Mouse (Mus musculus): Measurements from ENCODE around the gene Ppp1ca. TPM values are rescaled to one million over a fixed set of nuclear protein-coding genes. Genes with fewer than 3 reads are reported as not detected.

The Ppp1ca gene
- total RNA-seq, 1 experiment from 2014 or later = 479 TPM

DNA sequence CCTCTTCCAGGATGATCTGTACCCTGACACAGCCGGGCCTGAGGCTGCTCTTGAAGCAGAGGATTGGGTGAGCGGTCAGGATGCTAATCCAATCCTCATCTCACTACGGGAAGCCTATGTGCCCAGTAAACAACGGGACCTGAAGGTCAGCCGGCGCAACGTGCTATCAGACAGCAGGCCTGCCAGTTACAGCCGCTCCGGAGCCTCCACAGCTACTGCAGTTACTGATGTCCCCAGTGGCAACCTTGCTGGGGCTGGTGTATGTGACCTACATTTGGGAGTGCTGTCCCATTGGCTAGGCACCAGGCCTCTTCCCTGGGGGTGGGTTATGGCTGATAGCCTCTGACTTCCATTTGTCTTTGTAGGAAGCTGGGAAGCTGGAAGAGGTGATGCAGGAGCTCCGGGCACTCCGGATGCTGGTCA is 38.6 kb upstream of the Ppp1ca start, which contains the start of gene Ptprcap:
Ptprcap (plus strand) TSS at position 373 of the 423 bp plus-strand sequence.
- no peak for ATAC-seq (replicated peaks; ENCODE audit: insufficient number of reproducible peaks, low FRiP score, low TSS enrichment, poor library complexity, severe bottlenecking)

DNA sequence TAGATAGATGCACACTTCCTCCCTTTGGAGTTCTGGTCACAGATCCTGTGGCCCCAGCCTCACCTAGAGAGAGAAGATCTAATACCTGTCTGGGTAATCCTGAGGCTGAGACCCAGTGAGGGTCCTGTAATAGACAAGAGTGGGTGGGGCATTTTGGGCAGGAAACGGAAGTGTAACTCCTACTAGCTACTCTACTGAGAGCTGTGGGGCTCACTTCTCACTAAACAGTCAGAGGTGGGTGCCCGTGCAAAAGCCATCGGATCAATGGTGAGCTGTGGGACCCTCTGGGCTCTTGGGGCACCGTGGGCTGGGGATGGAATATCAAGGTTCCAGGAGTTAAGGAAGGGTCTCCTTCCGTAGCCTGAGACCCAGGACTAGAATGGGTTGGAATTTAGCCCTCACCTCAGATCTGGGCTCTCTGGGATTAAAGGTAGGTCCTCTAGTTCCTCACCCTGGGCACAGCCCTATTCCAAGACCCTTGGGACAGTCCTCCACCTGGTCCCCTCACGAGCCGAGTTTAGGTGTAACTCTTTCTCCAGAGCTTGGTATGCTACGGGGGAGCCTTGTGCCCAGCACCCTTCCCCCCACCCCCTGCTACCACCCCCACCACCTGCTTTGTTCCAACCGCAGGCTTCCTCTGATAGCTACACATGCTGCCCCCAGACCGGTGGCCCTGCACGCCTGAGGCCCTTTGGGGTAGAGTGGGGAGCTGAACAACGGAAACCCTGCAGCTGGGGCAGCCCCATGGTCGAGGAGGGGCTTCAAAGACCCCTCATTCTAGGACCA is 37.2 kb upstream of the Ppp1ca start:
- ATAC-seq (replicated peaks; ENCODE audit: insufficient number of reproducible peaks, low FRiP score, low TSS enrichment, poor library complexity, severe bottlenecking) = no peak

DNA sequence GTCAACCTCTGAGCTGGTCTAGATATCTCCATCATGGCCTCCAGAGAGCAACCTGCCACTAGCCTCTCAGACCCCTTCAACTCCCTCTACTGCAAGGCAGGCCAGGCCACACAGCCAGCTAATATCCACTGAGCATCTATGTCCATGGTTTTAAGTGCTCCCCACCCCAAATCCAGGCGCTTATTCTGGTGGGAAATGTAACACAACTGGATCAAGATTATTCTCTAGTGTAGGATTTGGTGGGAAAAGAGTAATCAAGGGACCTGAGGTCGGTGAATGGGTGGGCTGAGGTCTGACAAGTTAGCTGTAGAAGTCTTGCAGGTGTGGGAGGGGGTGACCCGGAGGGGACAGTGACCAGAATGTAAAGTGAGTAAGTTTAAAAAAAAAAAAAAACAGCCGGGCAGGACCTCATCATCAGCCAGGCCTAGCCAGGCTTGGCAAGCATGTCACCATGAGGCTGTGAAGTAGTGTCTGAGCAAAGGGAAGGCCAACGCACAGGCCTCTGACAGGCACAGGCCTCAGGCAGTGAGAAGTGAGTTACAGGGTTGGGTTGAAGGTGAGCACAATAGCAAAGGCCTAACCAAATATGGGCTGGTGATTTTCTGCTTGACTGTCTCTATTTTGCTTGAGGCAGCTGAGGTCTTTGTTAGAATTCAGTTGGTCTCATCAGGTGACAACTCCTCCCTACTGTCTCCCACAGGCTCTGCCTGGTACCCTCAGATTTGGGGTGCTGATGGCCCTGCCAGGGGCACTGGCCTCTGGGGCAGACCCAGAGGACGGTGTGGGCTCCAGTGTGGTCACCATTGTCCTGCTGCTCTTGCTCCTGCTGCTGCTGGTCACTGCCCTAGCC is 36.4 kb upstream of the Ppp1ca start:
- ATAC-seq (replicated peaks; ENCODE audit: insufficient number of reproducible peaks, low FRiP score, low TSS enrichment, poor library complexity, severe bottlenecking) = no peak

DNA sequence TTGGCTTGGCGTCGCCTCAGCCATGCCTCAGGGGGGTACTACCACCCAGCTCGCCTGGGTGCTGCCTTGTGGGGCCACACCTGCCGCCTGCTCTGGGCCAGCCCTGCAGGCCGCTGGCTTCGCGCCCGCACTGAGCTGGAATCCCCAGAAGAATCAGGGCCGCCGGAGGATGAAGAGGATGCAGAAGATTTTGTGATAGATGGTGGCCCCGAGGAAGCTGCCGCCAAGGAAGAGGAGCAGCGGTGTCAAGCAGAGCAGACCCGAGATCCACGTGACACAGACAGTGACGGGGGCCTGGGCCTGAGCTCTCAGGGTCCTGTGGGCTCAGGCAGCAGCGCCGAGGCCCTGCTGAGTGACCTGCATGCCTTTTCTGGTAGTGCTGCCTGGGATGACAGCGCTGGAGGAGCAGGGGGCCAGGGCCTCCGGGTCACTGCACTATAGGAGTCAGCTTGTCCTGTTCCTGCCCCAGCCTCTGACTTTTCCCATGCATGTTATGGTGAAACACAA is 35.7 kb upstream of the Ppp1ca start:
- no peak for ATAC-seq (replicated peaks; ENCODE audit: insufficient number of reproducible peaks, low FRiP score, low TSS enrichment, poor library complexity, severe bottlenecking)

DNA sequence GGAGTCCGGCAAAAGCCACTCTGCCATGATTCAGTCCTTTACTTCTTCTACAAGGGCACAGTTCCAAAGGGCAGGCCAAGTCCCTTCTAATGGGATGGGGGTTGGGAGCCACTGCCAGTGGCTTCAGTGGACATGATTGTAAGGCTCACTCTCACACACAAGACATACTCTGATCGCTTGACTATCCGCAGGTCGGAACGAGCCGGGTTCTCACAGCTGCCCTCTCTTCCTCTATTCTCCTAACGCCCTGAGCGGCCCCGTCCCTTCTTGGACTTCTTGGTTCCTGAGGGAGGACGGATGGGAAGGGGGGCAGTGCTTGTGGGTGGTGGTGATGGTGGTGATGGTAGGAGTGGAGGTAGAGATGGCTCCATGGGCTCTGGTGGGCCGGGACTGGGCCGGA is 35.1 kb upstream of the Ppp1ca start:
- ATAC-seq (replicated peaks; ENCODE audit: insufficient number of reproducible peaks, low FRiP score, low TSS enrichment, poor library complexity, severe bottlenecking) = no peak

DNA sequence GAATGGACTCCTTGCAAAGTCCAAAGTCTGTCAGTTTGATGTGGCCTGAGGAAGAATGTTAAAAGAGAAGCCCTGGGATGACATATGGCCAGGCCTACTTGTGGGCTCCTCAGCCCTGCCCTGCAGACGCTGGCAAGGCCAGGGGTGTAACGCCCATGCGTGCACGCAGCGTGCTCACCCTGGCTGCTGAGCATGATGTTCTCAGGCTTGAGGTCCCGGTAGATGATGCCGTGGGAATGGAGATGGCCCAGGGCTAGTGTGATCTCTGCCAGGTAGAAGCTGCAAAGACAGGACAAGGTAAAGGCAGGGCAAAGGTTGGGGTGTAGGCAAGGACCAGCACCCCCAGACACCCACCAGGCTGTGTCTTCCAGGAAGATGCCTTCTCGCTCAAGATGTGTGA is 32.8 kb upstream of the Ppp1ca start:
- ATAC-seq (replicated peaks; ENCODE audit: insufficient number of reproducible peaks, low FRiP score, low TSS enrichment, poor library complexity, severe bottlenecking) = no peak

DNA sequence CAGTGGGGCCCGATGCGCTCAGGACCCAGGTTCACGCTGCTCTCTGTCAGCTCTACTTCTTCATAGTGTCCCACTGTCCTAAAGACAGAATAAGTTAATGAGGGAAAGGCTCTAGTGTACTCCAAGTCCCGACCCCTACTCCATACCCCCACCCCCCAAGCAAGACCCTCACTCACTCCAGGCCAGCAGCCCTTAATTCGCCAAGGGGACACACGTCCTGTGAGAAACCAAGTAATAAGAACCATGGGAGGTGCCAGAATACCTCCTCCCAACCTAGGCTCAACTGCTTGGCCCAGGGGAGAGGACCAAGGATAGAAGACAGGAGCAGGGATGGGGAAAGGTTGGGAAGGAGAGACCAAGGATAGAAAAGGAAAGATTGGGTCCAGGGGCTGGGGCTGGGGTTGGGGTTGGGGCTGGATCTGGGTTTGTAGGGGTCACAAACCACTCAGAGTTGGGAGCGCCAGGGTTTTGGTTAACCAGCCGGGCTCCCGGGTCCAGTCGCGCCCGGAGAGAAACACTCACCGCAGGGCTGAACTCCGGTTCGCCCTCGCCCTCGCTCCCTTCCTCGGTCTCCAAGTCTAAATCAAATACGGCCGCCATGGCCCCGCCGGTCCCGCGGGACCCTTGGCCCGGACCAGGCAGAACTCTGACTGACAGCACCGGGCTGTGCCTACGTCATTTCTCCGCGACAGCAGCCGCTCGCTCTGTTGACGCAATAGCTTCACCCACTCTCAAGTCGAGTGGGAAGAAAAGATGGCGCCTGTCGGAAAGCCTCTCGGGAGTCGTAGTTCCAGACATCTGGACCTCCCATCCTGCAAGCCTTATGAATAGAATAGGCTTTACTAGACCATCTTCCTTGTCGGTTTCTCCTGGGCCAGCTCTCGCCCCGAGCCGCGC is 29.0 kb upstream of the Ppp1ca start, which contains the start of gene Rps6kb2:
Rps6kb2 (minus strand) TSS at position 709 of the 897 bp plus-strand sequence.
- ATAC-seq (replicated peaks; ENCODE audit: insufficient number of reproducible peaks, low FRiP score, low TSS enrichment, poor library complexity, severe bottlenecking) = peak; percentile 94

DNA sequence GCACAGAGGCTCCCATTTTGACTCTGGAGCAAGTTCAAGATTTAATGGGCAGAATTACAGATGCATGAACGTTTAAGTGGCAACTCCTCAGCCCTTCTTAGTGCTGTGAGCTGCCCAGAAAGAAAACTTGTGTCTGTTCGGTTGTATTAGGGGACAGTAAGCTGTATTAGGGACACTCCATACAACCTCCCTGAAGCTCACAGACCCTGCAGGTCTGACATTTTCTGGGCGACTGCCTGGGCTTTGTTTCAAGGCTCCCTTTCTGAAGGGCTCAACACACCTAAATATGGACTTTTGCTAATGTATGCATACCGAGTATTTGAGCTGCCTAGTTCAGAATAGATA is 28.4 kb upstream of the Ppp1ca start:
- no peak for ATAC-seq (replicated peaks; ENCODE audit: insufficient number of reproducible peaks, low FRiP score, low TSS enrichment, poor library complexity, severe bottlenecking)

DNA sequence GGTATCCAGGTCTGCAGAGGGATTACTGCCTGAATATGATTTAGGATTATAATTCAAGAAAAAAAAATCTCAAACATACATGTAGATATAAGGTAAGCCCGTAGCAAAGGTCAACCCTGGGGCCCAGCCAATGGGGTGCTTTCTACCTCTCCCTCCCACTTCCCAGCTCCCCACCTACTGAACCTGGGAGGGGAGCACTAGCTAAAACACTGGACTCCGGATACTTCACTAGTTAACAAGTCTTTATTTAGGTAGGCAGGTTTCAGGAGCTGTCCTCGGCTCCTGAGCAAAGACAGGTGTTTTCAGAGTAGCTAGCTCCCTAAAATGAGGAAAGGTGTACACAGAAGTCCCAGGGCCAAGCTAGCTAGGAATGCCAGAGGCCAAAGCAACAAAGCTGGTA is 27.8 kb upstream of the Ppp1ca start:
- ATAC-seq (replicated peaks; ENCODE audit: insufficient number of reproducible peaks, low FRiP score, low TSS enrichment, poor library complexity, severe bottlenecking) = no peak

DNA sequence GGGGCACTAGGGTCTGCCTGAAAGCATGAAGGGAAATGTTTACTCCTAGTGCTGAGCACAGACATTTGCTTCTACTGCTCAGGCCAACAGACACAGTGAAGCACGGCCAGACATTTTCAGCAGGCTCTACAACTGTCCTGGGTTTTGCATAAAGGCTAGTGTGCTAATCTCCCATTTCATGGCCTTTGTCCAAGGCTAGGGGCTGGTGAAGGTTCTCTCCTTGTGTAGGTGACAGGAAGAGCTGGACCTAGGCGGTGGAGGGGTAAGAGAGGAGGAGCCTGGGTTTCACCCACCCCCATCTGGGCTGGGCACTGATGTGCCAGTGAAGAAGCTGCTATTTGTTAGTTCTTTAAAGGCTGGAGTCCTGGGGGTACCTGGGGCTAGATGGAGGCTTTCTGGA is 27.1 kb upstream of the Ppp1ca start:
- no peak for ATAC-seq (replicated peaks; ENCODE audit: insufficient number of reproducible peaks, low FRiP score, low TSS enrichment, poor library complexity, severe bottlenecking)

DNA sequence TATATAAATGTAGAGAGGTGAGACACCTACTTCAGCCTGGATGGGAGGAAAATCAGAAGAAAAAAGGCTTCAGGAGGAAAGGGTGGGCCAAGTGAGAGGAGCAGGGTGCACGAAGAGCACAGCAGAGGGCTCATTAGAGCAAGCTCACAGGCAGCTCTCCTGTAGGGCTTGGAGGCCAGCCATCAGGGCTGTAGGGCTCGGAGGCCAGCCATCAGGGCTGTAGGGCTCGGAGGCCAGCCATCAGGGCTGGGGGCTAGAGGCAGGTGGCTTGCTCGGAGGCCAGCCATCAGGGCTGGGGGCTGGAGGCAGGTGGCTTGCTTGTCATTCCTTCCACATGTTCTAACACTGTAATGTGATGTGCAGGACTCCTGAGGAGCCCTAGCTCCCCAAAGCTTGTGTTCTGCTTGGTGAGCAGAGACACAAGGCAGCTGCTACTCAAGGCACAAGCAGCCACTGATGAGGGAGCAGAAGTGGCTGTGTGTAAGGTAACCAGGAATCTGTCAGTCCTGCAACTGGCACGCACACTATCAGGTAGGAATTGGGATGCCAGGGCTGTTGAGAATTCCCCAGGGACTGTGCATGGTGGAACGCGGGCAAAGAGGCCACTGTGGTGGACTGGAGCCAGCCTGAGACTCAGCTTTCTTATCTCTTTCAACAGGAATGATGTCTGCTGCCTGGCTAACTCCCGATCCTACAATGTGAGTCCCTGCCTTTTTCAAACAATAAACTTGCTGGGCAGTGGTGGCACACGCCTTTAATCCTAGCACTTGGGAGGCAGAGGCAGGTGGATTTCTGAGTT is 25.0 kb upstream of the Ppp1ca start:
- no peak for ATAC-seq (replicated peaks; ENCODE audit: insufficient number of reproducible peaks, low FRiP score, low TSS enrichment, poor library complexity, severe bottlenecking)

DNA sequence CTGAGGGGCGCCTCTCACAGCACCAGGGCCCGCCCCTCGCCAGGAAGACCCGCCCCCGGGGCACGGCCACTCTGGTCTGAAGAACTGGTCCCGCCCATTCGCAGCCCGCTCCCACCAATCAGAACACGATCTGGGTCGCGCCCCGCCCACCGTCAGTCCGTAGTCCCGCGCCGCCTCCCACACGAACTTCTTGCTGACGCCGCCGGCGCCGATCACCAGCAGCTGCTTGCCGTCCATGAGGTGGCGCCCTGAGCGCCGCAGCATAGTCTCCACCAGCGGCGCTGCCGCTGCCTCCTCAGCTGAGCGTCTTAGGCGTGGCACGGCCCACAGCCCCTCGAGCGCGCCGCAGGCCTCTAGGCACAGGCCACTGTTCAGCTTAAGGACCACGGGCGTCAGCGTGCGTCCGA is 22.5 kb upstream of the Ppp1ca start:
- ATAC-seq (replicated peaks; ENCODE audit: insufficient number of reproducible peaks, low FRiP score, low TSS enrichment, poor library complexity, severe bottlenecking) = peak; percentile 88

DNA sequence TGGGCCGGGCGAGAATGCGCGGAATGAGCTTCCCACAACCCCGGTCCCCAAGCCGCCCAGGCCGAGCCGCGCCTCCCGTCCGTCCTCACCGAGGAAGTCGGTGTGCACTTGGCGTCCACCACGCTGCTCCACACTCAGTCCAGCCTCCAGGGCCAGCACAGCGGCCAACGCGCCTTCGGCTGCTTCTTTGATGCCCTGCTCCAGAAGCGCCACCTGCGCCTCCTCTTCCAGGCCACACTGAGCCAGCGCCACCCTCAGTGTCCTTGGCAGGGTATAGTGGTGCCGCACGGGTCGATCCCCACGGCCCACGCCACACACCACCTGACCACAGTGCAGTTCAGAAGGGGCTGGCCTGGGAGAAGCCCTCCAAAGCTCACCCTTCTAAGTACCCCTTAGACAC is 22.1 kb upstream of the Ppp1ca start:
- ATAC-seq (replicated peaks; ENCODE audit: insufficient number of reproducible peaks, low FRiP score, low TSS enrichment, poor library complexity, severe bottlenecking) = no peak

DNA sequence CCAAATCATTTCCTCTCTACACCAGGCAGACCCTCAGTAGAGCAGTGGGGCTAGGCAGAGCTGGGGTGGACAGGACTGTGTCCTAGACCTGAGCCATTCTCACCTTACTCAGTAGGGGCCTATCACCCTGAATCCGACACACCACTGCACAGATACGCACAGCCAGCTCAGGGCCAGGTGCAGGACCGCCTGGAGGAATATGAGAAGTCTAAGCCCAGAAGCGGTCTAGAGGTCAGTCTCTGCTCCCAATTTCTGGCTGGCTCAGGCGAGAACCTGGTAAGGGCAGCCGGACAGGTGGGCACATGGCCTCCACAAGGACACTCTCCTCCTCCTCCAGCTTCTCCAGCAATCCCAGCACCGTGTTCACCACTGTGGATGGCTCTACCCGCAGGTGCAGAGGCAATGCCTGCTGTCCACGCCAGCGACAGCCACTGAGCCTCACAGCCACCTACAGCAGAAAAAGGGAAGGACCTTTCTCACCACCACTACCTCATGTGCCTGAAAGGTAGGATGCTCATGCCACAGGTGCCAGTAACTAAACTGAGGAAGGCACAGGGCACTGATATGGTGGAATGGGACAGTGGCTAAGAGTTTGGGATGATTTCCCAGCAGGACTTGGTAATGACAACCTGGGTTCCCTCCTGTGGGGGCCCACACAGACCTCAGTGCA is 21.0 kb upstream of the Ppp1ca start:
- no peak for ATAC-seq (replicated peaks; ENCODE audit: insufficient number of reproducible peaks, low FRiP score, low TSS enrichment, poor library complexity, severe bottlenecking)

DNA sequence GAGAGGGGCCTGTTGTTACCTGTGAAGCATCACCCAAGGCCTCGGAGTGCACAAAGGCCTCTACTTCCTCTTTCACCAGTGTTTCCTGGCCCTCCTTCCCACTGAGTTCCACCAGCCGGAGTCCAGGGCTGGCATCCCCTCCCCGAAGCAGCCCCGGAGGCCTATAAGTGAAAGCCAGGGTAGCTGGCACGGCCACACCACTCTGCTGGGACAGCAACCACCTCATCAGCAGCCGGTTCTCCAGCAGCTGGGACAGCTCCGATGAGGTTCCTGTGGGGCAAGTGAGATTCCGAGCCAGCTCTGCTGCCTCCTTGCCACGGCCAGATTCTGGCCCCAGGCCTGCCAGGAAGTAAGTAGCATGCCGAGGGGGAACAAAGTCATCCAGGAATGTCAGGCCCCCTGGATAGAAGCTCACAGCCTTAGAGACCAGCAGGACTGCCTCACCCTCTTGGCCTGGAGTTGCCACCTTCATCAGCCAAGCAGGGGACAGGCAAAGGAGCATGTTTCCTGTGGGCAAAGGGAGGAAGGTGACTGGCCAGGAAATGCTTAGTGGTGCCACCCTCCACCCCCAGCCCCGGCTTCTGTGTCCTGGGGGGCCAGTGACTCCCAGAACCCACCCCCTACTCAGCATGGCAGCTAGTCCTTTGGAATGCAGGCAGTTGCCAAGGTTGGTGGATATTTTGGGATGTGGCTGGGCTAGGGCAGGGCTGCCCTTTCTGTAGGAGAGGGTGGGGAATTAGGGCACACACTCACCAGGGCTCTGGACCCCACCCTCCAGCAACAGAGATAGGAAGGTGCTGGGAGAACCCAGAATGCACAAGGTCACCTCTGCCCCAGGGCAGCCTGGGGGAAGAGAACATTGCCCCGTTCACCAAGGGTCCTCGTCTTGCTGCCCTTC is 20.2 kb upstream of the Ppp1ca start:
- ATAC-seq (replicated peaks; ENCODE audit: insufficient number of reproducible peaks, low FRiP score, low TSS enrichment, poor library complexity, severe bottlenecking) = peak; percentile 9; the same call in 1 of the 2 replicates

DNA sequence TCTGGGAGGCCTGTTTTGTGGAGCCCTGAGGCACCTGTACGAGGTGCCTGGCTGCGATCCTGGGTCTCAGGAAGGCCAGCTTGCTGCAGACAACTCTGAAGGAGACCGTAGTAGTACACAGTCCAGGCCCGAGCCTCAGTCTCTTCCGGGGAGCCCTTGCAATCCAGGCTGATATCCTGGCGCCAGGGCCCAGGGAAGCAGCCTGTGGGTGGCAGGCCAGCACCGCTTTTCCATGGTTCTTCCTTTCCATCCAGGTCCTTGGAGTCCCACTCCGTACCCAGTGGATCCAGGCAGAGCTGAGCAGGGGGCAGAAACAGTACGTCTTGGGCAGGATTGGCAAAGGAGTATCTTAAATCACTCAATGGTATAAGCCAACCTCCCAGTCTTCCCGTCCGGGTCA is 18.9 kb upstream of the Ppp1ca start:
- ATAC-seq (replicated peaks; ENCODE audit: insufficient number of reproducible peaks, low FRiP score, low TSS enrichment, poor library complexity, severe bottlenecking) = no peak

Measured in monocyte, adult 5-6 weeks (primary cell).